In genomic region chr13:6191915-6192295, GRCm38 (mm10) we compare ENCODE assay signal across 9 mouse cellular contexts.
DNase-seq lines count a peak whose midpoint lies in the region; ATAC-seq and TF ChIP-seq lines count a peak whose summit lies in the region.
"Had no signal": no experiment of that assay in that cellular context is flagged by ENCODE, and none has a peak within 500 bp of the region (broad histone marks: within the 10 kb centered on the region; RNA-seq: fewer than 3 reads in every experiment).

No protein-coding gene starts in this region.

- H3K9me3 ChIP-seq in lung, postnatal 0 days (ENCODE audit: low read length): no peaks in the 10 kb centered on the region
- no peaks in the 10 kb centered on the region for H3K9me3 ChIP-seq in kidney, embryonic 15.5 days (replicated peaks)
- no peaks in the 10 kb centered on the region for H3K9me3 ChIP-seq in liver, embryonic 12.5 days (replicated peaks)
- H3K9me3 ChIP-seq: limb, embryonic 12.5 days had no signal

- no peak overlapping the region for H3K9ac ChIP-seq in lung, postnatal 0 days (replicated peaks; ENCODE audit: low read depth)
- no peak overlapping the region for H3K9ac ChIP-seq in kidney, embryonic 15.5 days
- H3K9ac ChIP-seq in liver, embryonic 12.5 days: no peak overlapping the region
- H3K9ac ChIP-seq: limb, embryonic 12.5 days had no signal

- no peak overlapping the region for H3K27ac ChIP-seq in lung, postnatal 0 days (ENCODE audit: low read length)
- peak overlapping the region; percentile 23 for H3K27ac ChIP-seq in kidney, embryonic 15.5 days
- no peak overlapping the region for H3K27ac ChIP-seq in liver, embryonic 12.5 days
- H3K27ac ChIP-seq: limb, embryonic 12.5 days had no signal

- no peak overlapping the region for H3K4me2 ChIP-seq in lung, postnatal 0 days (replicated peaks; ENCODE audit: low read depth, low read length)
- H3K4me2 ChIP-seq in kidney, embryonic 15.5 days: no peak overlapping the region
- H3K4me2 ChIP-seq in liver, embryonic 12.5 days: no peak overlapping the region
- H3K4me2 ChIP-seq: limb, embryonic 12.5 days had no signal

- WGBS in lung, postnatal 0 days: 63% methylated on average over 5 of the region's 5 CpGs
- WGBS in kidney, embryonic 15.5 days: 61% methylated on average over 5 of the region's 5 CpGs
- 48% methylated on average over 5 of the region's 5 CpGs for WGBS in liver, embryonic 12.5 days (ENCODE audit: insufficient replicate concordance)

- DNase-seq in lung, postnatal 0 days (ENCODE audit: low spot score): peak; percentile 55
- DNase-seq in lung, postnatal 4 days: no peak
- peak; percentile 36 for DNase-seq in brain, embryonic 14.5 days (ENCODE audit: low read depth)
- DNase-seq in skeletal muscle tissue, adult 2 months (ENCODE audit: low read depth, low spot score): peak; percentile 66
- DNase-seq in layer of hippocampus, postnatal 10 days (ENCODE audit: low spot score in 2 of 2): no peak
- DNase-seq in ovary, postnatal 14 days (ENCODE audit: low spot score): no peak

- no peak for TF ChIP-seq POLR2A in brain, embryonic 14.5 days (IDR thresholded peaks at IDR 0.05; ENCODE audit: borderline replicate concordance, extremely low read depth, insufficient read depth, insufficient read length, poor library complexity, severe bottlenecking)

- H3K27me3 ChIP-seq in lung, postnatal 0 days (replicated peaks; ENCODE audit: insufficient read depth, low read length): no peaks in the 10 kb centered on the region
- H3K27me3 ChIP-seq in kidney, embryonic 15.5 days: no peaks in the 10 kb centered on the region
- H3K27me3 ChIP-seq in liver, embryonic 12.5 days (replicated peaks): no peaks in the 10 kb centered on the region

- no peak overlapping the region for H3K4me3 ChIP-seq in lung, postnatal 0 days (ENCODE audit: low read depth, low read length)
- H3K4me3 ChIP-seq in kidney, embryonic 15.5 days (replicated peaks): no peak overlapping the region
- no peak overlapping the region for H3K4me3 ChIP-seq in liver, embryonic 12.5 days
- H3K4me3 ChIP-seq: limb, embryonic 12.5 days had no signal

- no peak for TF ChIP-seq CTCF in lung, postnatal 0 days (IDR thresholded peaks at IDR 0.05)
- TF ChIP-seq CTCF in brain, embryonic 14.5 days (IDR thresholded peaks at IDR 0.05; ENCODE audit: borderline replicate concordance, extremely low read depth, insufficient read depth, insufficient read length): no peak

- TF ChIP-seq EP300 in lung, postnatal 0 days (IDR thresholded peaks at IDR 0.05): no peak

- ATAC-seq in lung, postnatal 0 days: peak; percentile 39
- ATAC-seq in kidney, embryonic 15.5 days (replicated peaks; ENCODE audit: low FRiP score): peak; percentile 75
- ATAC-seq in liver, embryonic 12.5 days: no peak

- H3K36me3 ChIP-seq in lung, postnatal 0 days (ENCODE audit: insufficient read depth, low read length): no peaks in the 10 kb centered on the region
- H3K36me3 ChIP-seq in kidney, embryonic 15.5 days: no peaks in the 10 kb centered on the region
- H3K36me3 ChIP-seq in liver, embryonic 12.5 days: no peaks in the 10 kb centered on the region
- H3K36me3 ChIP-seq: limb, embryonic 12.5 days had no signal

- H3K4me1 ChIP-seq in lung, postnatal 0 days (ENCODE audit: insufficient read depth, low read depth, low read length): peaks cover 7% of the 10 kb centered on the region; the same call in 1 of the 2 replicates
- H3K4me1 ChIP-seq in kidney, embryonic 15.5 days: peaks cover 16% of the 10 kb centered on the region
- H3K4me1 ChIP-seq in liver, embryonic 12.5 days: no peaks in the 10 kb centered on the region

Comparison
In these comparisons a context has a peak if more than half of its experiments do, and no peak if none do; other contexts are left out.
1. DNase-seq: peak in lung, postnatal 0 days (single experiment), brain, embryonic 14.5 days (single experiment) and skeletal muscle tissue, adult 2 months (single experiment); none in lung, postnatal 4 days (0 of 2), layer of hippocampus, postnatal 10 days (0 of 2) and ovary, postnatal 14 days (single experiment).